ENCODE assay signal across 18 mouse cellular contexts in genomic region chr2:32992130-32992529, GRCm38 (mm10). TPM values are rescaled to one million over a fixed set of nuclear protein-coding genes. Genes with fewer than 3 reads are reported as not detected.
DNase-seq lines count a peak whose midpoint lies in the region; ATAC-seq and TF ChIP-seq lines count a peak whose summit lies in the region.
"Had no signal": no experiment of that assay in that cellular context is flagged by ENCODE, and none has a peak within 500 bp of the region (broad histone marks: within the 10 kb centered on the region; RNA-seq: fewer than 3 reads in every experiment).

No protein-coding gene starts in this region.

- no peaks in the 10 kb centered on the region for H3K9me3 ChIP-seq in kidney, postnatal 0 days (replicated peaks; ENCODE audit: low read length)
- H3K9me3 ChIP-seq: embryonic facial prominence, embryonic 12.5 days; forebrain, embryonic 15.5 days; heart, embryonic 13.5 days; hindbrain, embryonic 12.5 days had no signal

- H3K4me3 ChIP-seq in kidney, postnatal 0 days (replicated peaks; ENCODE audit: low read depth, low read length), result no peak overlapping the region
- H3K4me3 ChIP-seq in bone marrow macrophage, adult 2 months (ENCODE audit: insufficient read depth, low read length), result no peak overlapping the region
- H3K4me3 ChIP-seq: embryonic facial prominence, embryonic 12.5 days; forebrain, embryonic 15.5 days; heart, embryonic 13.5 days; hindbrain, embryonic 12.5 days had no signal

- H3K9ac ChIP-seq in kidney, postnatal 0 days (ENCODE audit: low read depth, low read length), result no peak overlapping the region
- H3K9ac ChIP-seq: embryonic facial prominence, embryonic 12.5 days; forebrain, embryonic 15.5 days; heart, embryonic 13.5 days; hindbrain, embryonic 12.5 days had no signal

- H3K36me3 ChIP-seq in kidney, postnatal 0 days (ENCODE audit: insufficient read depth, low read length), result no peaks in the 10 kb centered on the region
- H3K36me3 ChIP-seq: embryonic facial prominence, embryonic 12.5 days; forebrain, embryonic 15.5 days; hindbrain, embryonic 12.5 days had no signal

- ATAC-seq in kidney, postnatal 0 days (replicated peaks; ENCODE audit: low FRiP score, low read depth), result no peak; the same call in 1 of the 2 replicates
- peak; percentile 93 for ATAC-seq in granulocyte monocyte progenitor cell, adult 5-6 weeks (replicated peaks; ENCODE audit: poor library complexity, severe bottlenecking)
- ATAC-seq in megakaryocyte-erythroid progenitor cell, adult 5-6 weeks (replicated peaks; ENCODE audit: low FRiP score, low TSS enrichment, poor library complexity, severe bottlenecking), result 0 out of 2 replicates have a peak, but pooled peaks have one; percentile 4
- ATAC-seq: forebrain, embryonic 15.5 days; hindbrain, embryonic 16.5 days; inflammation-experienced regulatory T-cells, adult 6 months had no signal

- WGBS in kidney, postnatal 0 days, result 38% methylated on average over 6 of the region's 6 CpGs

- no peak overlapping the region for H3K4me2 ChIP-seq in kidney, postnatal 0 days (ENCODE audit: low read length)
- H3K4me2 ChIP-seq: embryonic facial prominence, embryonic 12.5 days; forebrain, embryonic 15.5 days; heart, embryonic 13.5 days; hindbrain, embryonic 12.5 days had no signal

- TF ChIP-seq POLR2A in bone marrow macrophage, adult 2 months (IDR thresholded peaks at IDR 0.05; ENCODE audit: borderline replicate concordance, low read depth, low read length), result no peak

- DNase-seq in kidney, postnatal 0 days (ENCODE audit: low spot score), result peak; percentile 23
- no peak for DNase-seq in kidney, adult 9 months
- DNase-seq in testis, postnatal 10 days (ENCODE audit: low spot score), result no peak
- DNase-seq in spleen, postnatal 4 days (ENCODE audit: low spot score in 2 of 2), result no peak
- DNase-seq: adrenal gland, postnatal 10 days; cerebellum, adult 2 months; cerebellum, postnatal 10 days; gastrocnemius, postnatal 10 days; heart, postnatal 36 days had no signal

- H3K27ac ChIP-seq in kidney, postnatal 0 days, result no peak overlapping the region
- H3K27ac ChIP-seq in bone marrow macrophage, adult 2 months (ENCODE audit: insufficient read depth, low read depth, low read length), result peak overlapping the region; percentile 52
- H3K27ac ChIP-seq: embryonic facial prominence, embryonic 12.5 days; forebrain, embryonic 15.5 days; heart, embryonic 13.5 days; hindbrain, embryonic 12.5 days had no signal

- TF ChIP-seq CTCF in kidney, postnatal 0 days (IDR thresholded peaks at IDR 0.05; ENCODE audit: low read depth), result no peak
- no peak for TF ChIP-seq CTCF in bone marrow macrophage, adult 2 months (IDR thresholded peaks at IDR 0.05; ENCODE audit: low read depth, low read length)

- H3K27me3 ChIP-seq in kidney, postnatal 0 days (ENCODE audit: insufficient read depth, low read length), result no peaks in the 10 kb centered on the region
- H3K27me3 ChIP-seq: embryonic facial prominence, embryonic 12.5 days; forebrain, embryonic 15.5 days; heart, embryonic 13.5 days; hindbrain, embryonic 12.5 days had no signal

- no peaks in the 10 kb centered on the region for H3K4me1 ChIP-seq in kidney, postnatal 0 days (replicated peaks; ENCODE audit: insufficient read depth, low read length)
- H3K4me1 ChIP-seq in bone marrow macrophage, adult 2 months (ENCODE audit: control insufficient read depth, insufficient read depth, low read length), result peaks cover 22% of the 10 kb centered on the region
- H3K4me1 ChIP-seq: embryonic facial prominence, embryonic 12.5 days; forebrain, embryonic 15.5 days; heart, embryonic 13.5 days; hindbrain, embryonic 12.5 days had no signal

RNA-seq across cellular contexts. Expression of gene Slc2a8, which starts 10.2 kb away (rescaled TPM):
- 36.8 and 37.1 TPM in 2 replicates for polyA plus RNA-seq in kidney, postnatal 0 days (2015; fragmentation: Nextera tagmentation; extraction: Ambion mirVana)
- 20.7 and 23.4 TPM in 2 replicates for polyA plus RNA-seq in bone marrow macrophage, adult 2 months (2012; ENCODE audit: insufficient read depth, insufficient read length, missing spikeins)
- total RNA-seq in granulocyte monocyte progenitor cell, adult 5-6 weeks (2014; fragmentation: Nextera tagmentation), result 4.0 and 4.8 TPM in 2 replicates
- 3.7 and 5.8 TPM in 2 replicates for total RNA-seq in granulocyte monocyte progenitor cell, adult 5-6 weeks (2017)
- total RNA-seq in megakaryocyte-erythroid progenitor cell, adult 5-6 weeks (2014; fragmentation: Nextera tagmentation), result 15.5 and 27.2 TPM in 2 replicates
- total RNA-seq in megakaryocyte-erythroid progenitor cell, adult 5-6 weeks (2017), result 3.4 and 4.8 TPM in 2 replicates

RNA-seq across cellular contexts. Expression of gene Lrsam1, which starts 30.7 kb away (rescaled TPM):
- polyA plus RNA-seq in kidney, postnatal 0 days (2015; fragmentation: Nextera tagmentation; extraction: Ambion mirVana), result 8.6 and 9.0 TPM in 2 replicates
- polyA plus RNA-seq in bone marrow macrophage, adult 2 months (2012; ENCODE audit: insufficient read depth, insufficient read length, missing spikeins), result 12.0 and 13.2 TPM in 2 replicates
- total RNA-seq in granulocyte monocyte progenitor cell, adult 5-6 weeks (2014; fragmentation: Nextera tagmentation), result 9.6 and 14.7 TPM in 2 replicates
- 2.8 and 3.2 TPM in 2 replicates for total RNA-seq in granulocyte monocyte progenitor cell, adult 5-6 weeks (2017)
- 5.1 and 12.6 TPM in 2 replicates for total RNA-seq in megakaryocyte-erythroid progenitor cell, adult 5-6 weeks (2014; fragmentation: Nextera tagmentation)
- total RNA-seq in megakaryocyte-erythroid progenitor cell, adult 5-6 weeks (2017), result 6.3 and 7.9 TPM in 2 replicates

RNA-seq across cellular contexts. Expression of gene Rpl12, which starts 30.8 kb away (rescaled TPM):
- polyA plus RNA-seq in kidney, postnatal 0 days (2015; fragmentation: Nextera tagmentation; extraction: Ambion mirVana), result 173 and 195 TPM in 2 replicates
- polyA plus RNA-seq in bone marrow macrophage, adult 2 months (2012; ENCODE audit: insufficient read depth, insufficient read length, missing spikeins), result 17.4 and 23.3 TPM in 2 replicates
- total RNA-seq in granulocyte monocyte progenitor cell, adult 5-6 weeks (2014; fragmentation: Nextera tagmentation), result 3,079 and 3,298 TPM in 2 replicates
- 2,139 and 2,991 TPM in 2 replicates for total RNA-seq in granulocyte monocyte progenitor cell, adult 5-6 weeks (2017)
- total RNA-seq in megakaryocyte-erythroid progenitor cell, adult 5-6 weeks (2014; fragmentation: Nextera tagmentation), result 3,260 and 3,361 TPM in 2 replicates
- 3,030 and 3,103 TPM in 2 replicates for total RNA-seq in megakaryocyte-erythroid progenitor cell, adult 5-6 weeks (2017)
